Mouse (Mus musculus) bone marrow macrophage, adult 2 months (primary cell): ENCODE measurements around the gene Mfsd5. TPM values are rescaled to one million over a fixed set of nuclear protein-coding genes. Genes with fewer than 3 reads are reported as not detected.
A peak's percentile ranks its signal among the peaks of the same experiment; 100 is the strongest.

Experiments used
- H3K27ac ChIP-seq: 2 replicates; pipeline ENCODE4 v1.5.1; 2012; ENCODE audit warnings: low read depth, low read length; ENCODE audit not compliant: insufficient read depth
- H3K4me1 ChIP-seq: 2 replicates; pipeline ENCODE4 v1.6.1; 2012; ENCODE audit warnings: low read length; ENCODE audit not compliant: control insufficient read depth, insufficient read depth
- H3K4me3 ChIP-seq: 2 replicates; pipeline ENCODE4 v1.5.1; 2012; ENCODE audit warnings: mild to moderate bottlenecking, low read length, moderate library complexity; ENCODE audit not compliant: insufficient read depth
- CTCF ChIP-seq: IDR thresholded peaks from 2 replicates; pipeline ENCODE4 v1.5.1; 2012; ENCODE audit warnings: low read depth, mild to moderate bottlenecking, low read length, moderate library complexity
- POLR2A ChIP-seq: IDR thresholded peaks from 2 replicates; pipeline ENCODE4 v1.6.1; 2012; ENCODE audit warnings: mild to moderate bottlenecking, low read depth, low read length, borderline replicate concordance
- polyA plus RNA-seq: library from polyadenylated mRNA; stranded (reverse); fragments of >200 nt; gene quantifications from 2 replicates; pipeline ENCODE4 v1.2.4, GENCODE M21; 2012; ENCODE audit not compliant: missing spikeins, insufficient read depth, insufficient read length

Gene Mfsd5
- polyA plus RNA-seq, 1 experiment, result 78.4 TPM

DNA sequence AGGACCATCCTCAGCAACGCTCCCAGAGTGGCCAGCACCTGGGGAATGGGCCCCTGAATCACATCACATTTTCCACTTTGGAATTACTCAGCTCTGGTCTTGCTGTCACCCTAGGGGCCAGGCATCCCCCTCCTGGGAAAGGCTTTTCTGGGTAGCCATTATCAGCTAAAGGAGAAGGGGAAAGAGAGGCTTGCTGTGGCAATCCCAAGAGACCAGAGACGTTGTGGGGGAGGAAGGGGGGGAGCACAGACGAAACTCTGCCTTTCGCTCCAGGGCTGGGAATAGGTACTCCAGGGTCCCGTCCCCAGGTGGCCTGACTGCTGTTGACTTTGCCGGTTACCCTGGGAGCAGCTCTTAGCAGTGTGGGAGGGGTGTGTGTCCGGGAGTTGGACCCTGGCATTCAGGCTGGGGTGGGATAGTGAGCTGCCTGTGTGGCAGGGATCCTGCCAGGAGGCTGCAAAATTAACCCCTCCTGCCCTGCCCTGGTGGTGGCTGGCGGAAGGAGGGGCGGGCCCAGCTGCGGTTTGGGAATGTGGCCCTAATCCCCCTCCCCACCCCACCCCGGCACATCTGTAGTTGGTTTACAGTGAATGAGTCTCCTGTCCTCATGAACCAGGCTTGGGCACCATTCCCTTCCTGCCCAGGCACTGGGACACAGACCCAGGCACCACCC, 20.5 kb upstream of the Mfsd5 start:
- no peak overlapping the region for H3K27ac ChIP-seq
- H3K4me1 ChIP-seq, result 0 out of 2 replicates have a peak, but pooled peaks cover 6% of the 10 kb centered on the region
- H3K4me3 ChIP-seq, result no peak overlapping the region
- TF ChIP-seq CTCF (no peak), POLR2A (no peak)

DNA sequence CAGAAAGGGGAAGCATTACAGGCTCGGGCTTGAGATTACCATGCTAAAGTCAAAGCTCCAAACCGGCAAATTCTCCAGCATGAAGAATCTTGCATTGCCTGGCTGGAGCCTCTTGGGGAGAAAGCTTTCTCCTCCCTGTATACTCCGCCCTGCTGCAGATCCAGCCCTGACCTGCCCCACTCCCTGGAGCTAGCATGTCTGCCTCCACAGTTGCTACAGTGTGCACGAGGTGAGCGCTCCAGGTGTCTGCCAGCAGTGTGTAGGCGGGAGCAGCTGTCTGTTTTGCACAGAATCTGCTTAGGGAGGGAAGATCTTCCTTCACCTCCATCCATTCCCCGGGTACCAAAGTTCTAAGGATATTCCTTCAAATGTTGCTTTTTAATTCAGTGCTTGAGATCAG, 16.7 kb upstream of the Mfsd5 start:
- H3K4me3 ChIP-seq, result no peak overlapping the region
- no peak overlapping the region for H3K27ac ChIP-seq
- H3K4me1 ChIP-seq, result 0 out of 2 replicates have a peak, but pooled peaks cover 6% of the 10 kb centered on the region
- TF ChIP-seq POLR2A (no peak), CTCF (no peak)

DNA sequence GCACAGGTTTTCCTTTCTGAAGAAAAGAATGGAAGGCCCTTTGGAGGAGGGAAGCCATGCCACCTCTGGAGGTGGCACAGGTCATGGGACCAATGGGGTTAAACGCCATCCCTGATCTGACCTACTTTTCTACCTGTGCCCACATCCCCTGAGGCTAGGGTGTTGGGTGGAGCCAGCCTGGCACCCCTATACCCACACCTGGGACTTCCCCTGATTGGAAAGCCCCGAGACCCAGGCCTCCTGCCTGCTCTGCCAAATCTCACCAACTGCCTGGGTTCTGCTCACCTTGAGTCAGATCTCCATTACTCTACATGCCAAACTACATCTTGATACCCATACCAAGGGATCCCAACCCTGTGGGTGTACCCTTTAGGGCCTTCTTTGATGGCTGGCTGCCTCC, 16.2 kb upstream of the Mfsd5 start:
- Histone ChIP-seq H3K27ac (no peak overlapping the region), H3K4me3 (no peak overlapping the region), H3K4me1 (0 out of 2 replicates have a peak, but pooled peaks cover 6% of the 10 kb centered on the region)
- TF ChIP-seq POLR2A, result no peak
- TF ChIP-seq CTCF, result no peak

DNA sequence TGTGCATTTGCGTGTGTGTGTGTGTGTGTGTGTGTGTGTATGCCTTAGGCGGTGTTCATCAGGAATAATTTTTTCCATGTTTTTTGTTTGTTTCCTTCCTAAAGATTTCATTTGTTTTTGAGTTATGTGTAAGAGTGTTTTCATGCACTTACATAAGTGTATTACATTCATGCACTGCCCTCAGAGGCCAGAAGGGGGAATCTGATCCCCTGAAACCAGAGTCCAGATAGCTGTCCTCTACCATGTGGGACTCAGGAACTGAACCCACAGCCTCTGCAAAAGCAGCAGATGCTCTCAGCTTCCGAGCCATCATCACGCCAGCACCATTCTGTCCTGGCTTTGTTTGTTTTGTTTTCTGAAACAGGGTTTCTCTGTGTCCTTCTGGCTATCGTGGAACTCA, 13.7 kb upstream of the Mfsd5 start:
- no peak overlapping the region for H3K27ac ChIP-seq
- no peak overlapping the region for H3K4me3 ChIP-seq
- H3K4me1 ChIP-seq, result 0 out of 2 replicates have a peak, but pooled peaks cover 6% of the 10 kb centered on the region
- TF ChIP-seq POLR2A (no peak), CTCF (peak; percentile 20; the same call in 1 of the 2 replicates)

DNA sequence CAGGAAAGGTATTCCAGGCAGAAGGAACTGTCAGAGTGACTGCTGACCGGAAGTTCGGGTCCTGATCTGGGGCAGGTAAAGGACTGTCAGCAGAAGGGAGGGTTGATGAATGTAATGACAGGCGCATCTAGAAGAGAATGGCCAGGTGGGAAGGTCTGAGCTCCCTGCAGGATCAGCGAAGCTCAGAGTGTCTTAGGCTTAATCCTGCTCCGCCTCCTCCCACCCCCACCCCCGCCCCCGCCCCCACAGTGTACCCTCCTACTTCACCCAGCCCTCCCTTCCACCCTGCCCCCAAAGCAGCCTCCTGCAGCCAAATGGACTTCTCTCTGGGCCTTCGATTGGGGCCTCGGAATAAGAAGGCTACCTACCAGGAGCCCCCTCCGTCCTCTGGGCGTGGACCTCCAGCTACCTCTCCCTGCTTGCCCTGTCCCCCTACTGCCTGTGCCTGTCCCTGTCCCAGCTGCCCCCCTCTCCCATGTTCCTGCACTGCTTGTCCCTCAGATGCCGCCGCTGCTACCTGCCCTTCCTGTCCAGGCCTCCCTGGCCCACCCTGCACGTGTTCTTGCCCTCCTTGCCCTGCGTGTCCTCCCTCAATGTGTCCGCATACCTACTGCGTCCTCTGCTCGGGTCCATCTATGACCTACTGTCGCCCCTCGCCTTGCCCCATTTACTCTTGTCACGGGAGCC, 8.8 kb upstream of the Mfsd5 start, which contains the start of gene Gm9918:
Gene Gm9918, plus strand, starts transcription at position 290 of the 687 bp plus-strand sequence.
- peaks cover 10% of the 10 kb centered on the region for H3K4me1 ChIP-seq
- no peak within 1 kb of the TSS for H3K4me3 ChIP-seq

DNA sequence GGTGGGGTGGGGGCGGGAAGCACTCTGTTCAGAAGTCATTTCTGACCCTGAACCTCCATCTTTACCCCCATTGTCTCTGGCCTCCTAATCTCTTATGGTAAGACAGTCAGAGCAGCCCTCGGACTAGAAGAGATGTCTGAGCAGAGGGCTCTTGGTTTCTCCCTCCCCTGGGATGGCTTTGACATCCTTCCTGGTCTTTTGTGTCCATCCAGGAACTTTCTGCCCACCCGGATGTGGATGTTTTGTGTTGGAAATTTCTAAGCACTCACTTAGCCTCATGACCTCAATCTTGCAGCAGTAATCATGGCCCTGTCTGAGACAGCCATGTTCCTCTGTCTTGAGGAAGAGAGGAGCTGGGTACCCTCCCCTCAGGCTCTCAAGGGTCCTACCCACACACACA, 7.8 kb upstream of the Mfsd5 start:
- Histone ChIP-seq H3K4me1 (peaks cover 10% of the 10 kb centered on the region), H3K4me3 (no peak overlapping the region), H3K27ac (no peak overlapping the region)
- no peak for TF ChIP-seq CTCF
- TF ChIP-seq POLR2A, result no peak

More for the DNA sequence above, 8.8 kb upstream of the Mfsd5 start, which contains the start of gene Gm9918:
- no peak for TF ChIP-seq CTCF
- no peak for TF ChIP-seq POLR2A
- H3K27ac ChIP-seq, result no peak within 1 kb of the TSS

DNA sequence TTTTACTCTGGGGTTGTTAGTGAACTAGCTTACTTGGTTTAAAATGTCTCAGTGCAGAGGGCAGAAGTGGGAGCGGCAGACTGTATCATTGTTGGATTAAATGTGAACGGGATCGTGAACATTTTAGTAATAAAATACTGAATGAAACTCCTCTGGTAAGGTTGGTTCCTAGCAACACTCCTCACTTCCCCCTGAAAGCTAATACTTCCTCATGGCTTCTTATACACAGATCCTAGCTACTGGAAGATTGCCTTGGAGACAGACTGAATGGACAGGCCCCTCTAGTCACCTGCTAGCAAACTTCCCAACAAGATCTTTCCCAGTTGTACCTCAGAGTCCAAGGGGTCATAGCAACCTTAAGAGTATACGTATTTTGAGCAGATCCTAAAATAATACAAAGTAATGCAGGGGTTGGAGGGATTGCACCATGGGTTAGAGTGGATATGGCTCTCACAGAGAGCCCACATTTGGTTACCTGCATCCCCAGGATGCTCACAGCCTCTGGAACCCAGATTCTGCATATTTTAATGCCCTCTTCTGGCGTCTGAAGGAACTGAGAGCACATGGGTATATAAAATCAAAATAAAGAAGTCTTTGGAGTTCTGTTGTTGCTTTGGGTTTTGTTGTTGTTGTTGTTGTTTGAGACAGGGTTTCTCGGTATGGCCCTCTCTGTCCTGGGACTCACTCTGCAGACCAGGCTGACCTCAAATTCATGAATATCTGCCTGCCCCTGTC, 5.1 kb upstream of the Mfsd5 start:
- TF ChIP-seq POLR2A (no peak), CTCF (no peak)
- Histone ChIP-seq H3K4me1 (peaks cover 14% of the 10 kb centered on the region), H3K27ac (no peak overlapping the region), H3K4me3 (no peak overlapping the region)

DNA sequence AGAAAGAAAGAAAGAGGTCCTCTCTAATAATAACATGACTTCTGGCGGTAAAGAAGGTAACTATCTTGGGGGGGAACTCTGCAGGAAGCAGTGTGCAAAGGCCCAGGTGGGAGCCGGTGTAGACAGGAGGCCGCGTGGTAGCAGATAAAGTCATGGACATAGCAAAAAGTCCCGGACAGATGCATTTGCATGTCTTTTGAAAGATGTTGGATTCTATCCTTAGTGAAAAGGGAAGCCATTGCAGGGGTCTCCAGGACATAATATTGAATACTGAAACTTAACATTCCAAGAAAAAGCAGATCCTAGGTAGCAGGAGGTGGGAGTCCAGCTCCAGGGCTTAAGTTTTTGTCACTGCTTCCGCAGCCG, 545 bp upstream of the Mfsd5 start:
- no peak for TF ChIP-seq CTCF
- Histone ChIP-seq H3K4me3 (peak overlapping the region; percentile 97), H3K27ac (peak overlapping the region; percentile 60), H3K4me1 (peaks cover 37% of the 10 kb centered on the region)

DNA sequence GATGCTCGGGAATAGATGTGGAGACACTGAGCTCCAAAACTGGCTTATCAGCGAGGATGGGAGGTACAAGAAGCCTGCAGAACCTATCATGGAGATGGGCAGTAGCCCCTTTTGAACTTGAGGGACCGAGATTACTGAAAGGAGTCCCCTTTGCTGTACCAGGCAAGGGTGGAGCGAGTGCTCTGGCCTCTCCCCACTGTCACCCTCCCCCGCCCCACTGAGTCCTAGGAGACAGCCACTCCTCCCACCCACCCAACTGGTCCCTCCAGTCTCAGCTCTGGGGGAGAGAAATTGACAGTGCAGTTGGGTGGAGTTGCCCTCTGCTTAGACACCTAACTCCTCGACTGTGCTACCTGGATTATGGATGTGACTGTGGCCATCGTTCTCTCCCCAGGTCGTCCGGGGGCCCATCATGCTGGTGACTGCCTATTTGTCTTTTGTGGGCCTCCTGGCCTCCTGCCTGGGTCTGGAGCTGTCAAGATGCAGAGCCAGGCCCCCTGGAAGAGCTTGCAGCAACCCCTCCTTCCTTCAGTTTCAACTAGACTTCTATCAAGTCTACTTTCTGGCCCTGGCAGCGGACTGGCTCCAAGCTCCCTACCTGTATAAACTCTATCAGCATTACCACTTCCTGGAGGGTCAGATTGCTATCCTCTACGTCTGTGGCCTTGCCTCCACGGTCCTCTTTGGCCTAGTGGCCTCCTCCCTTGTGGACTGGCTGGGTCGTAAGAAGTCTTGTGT, 698 bp downstream of the Mfsd5 start:
- TF ChIP-seq POLR2A (no peak), CTCF (no peak)
- peak overlapping the region; percentile 97 for H3K4me3 ChIP-seq
- peaks cover 40% of the 10 kb centered on the region for H3K4me1 ChIP-seq
- H3K27ac ChIP-seq, result peak overlapping the region; percentile 84
